Mouse (Mus musculus): ENCODE data around the gene Axl. TPM values are rescaled to one million over a fixed set of nuclear protein-coding genes. Genes with fewer than 3 reads are reported as not detected.
"Not testable (repeated sequence)": the region's sequence is repeated elsewhere in the genome, so short reads cannot be mapped to it uniquely, and the experiment has no call there.

The Axl gene
- total RNA-seq, 2 experiments from 2014 or later = 19.2 to 20.8 TPM

GRCm38 (mm10) chr7:25798540-25798939, 10.0 kb upstream of the Axl start:
- no peak for DNase-seq
- intact Hi-C loops (cut with DNase I) = no loop called here

- DNase-seq = no peak
- intact Hi-C loops (cut with DNase I) = no loop called here
Observed at GRCm38 (mm10) chr7:25794775-25795174, 6.3 kb upstream of the Axl start.

GRCm38 (mm10) chr7:25793679-25794078, 5.2 kb upstream of the Axl start:
- intact Hi-C loops (cut with DNase I) = no loop called here

GRCm38 (mm10) chr7:25792966-25793365, 4.5 kb upstream of the Axl start:
- DNase-seq; intact Hi-C loops (cut with DNase I): not testable (repeated sequence)

More at GRCm38 (mm10) chr7:25793679-25794078, 5.2 kb upstream of the Axl start:
- DNase-seq = peak; percentile 49

GRCm38 (mm10) chr7:25790615-25791014, 2.1 kb upstream of the Axl start:
- no peak for DNase-seq
- intact Hi-C loops (cut with DNase I) = no loop called here

- intact Hi-C loops (cut with DNase I) = no loop called here
- no peak for DNase-seq
Observed at GRCm38 (mm10) chr7:25789129-25789440, 580 bp upstream of the Axl start.

GRCm38 (mm10) chr7:25787456-25788219, 867 bp downstream of the Axl start:
- intact Hi-C loops (cut with DNase I) = no loop called here
- peak; percentile 23 for DNase-seq

- intact Hi-C loops (cut with DNase I) = no loop called here
- no peak for DNase-seq
Observed at GRCm38 (mm10) chr7:25786974-25787373, 1.5 kb downstream of the Axl start.

- intact Hi-C loops (cut with DNase I) = no loop called here
- no peak for DNase-seq
Observed at GRCm38 (mm10) chr7:25785752-25786151, 2.8 kb downstream of the Axl start.

- intact Hi-C loops (cut with DNase I) = no loop called here
- no peak for DNase-seq
Observed at GRCm38 (mm10) chr7:25784808-25785207, 3.7 kb downstream of the Axl start.

GRCm38 (mm10) chr7:25783746-25784145, 4.8 kb downstream of the Axl start:
- intact Hi-C loops (cut with DNase I) = no loop called here
- DNase-seq = no peak

GRCm38 (mm10) chr7:25782744-25783143, 5.8 kb downstream of the Axl start:
- intact Hi-C loops (cut with DNase I) = no loop called here
- no peak for DNase-seq

GRCm38 (mm10) chr7:25781937-25782610, 6.4 kb downstream of the Axl start:
- intact Hi-C loops (cut with DNase I) = no loop called here
- DNase-seq = no peak

- DNase-seq = peak; percentile 15
- intact Hi-C loops (cut with DNase I) = no loop called here
Observed at GRCm38 (mm10) chr7:25781321-25781936, 7.1 kb downstream of the Axl start.

GRCm38 (mm10) chr7:25780753-25781152, 7.8 kb downstream of the Axl start:
- no peak for DNase-seq
- intact Hi-C loops (cut with DNase I) = no loop called here

- no peak for DNase-seq
- intact Hi-C loops (cut with DNase I) = no loop called here
Observed at GRCm38 (mm10) chr7:25780021-25780420, 8.5 kb downstream of the Axl start.

GRCm38 (mm10) chr7:25768229-25768628, 20.3 kb downstream of the Axl start:
- intact Hi-C loops (cut with DNase I) = no loop called here

GRCm38 (mm10) chr7:25766108-25766507, 22.4 kb downstream of the Axl start:
- no peak for DNase-seq
- intact Hi-C loops (cut with DNase I) = no loop called here

More at GRCm38 (mm10) chr7:25768229-25768628, 20.3 kb downstream of the Axl start:
- DNase-seq = no peak

GRCm38 (mm10) chr7:25764221-25764620, 24.3 kb downstream of the Axl start:
- intact Hi-C loops (cut with DNase I) = no loop called here
- DNase-seq = no peak

GRCm38 (mm10) chr7:25763678-25764077, 24.8 kb downstream of the Axl start:
- DNase-seq = no peak
- intact Hi-C loops (cut with DNase I) = no loop called here

- peak; percentile 61 for DNase-seq
- intact Hi-C loops (cut with DNase I) = no loop called here
Observed at GRCm38 (mm10) chr7:25761354-25761753, 27.2 kb downstream of the Axl start.

- peak; percentile 94 for DNase-seq
- intact Hi-C loops (cut with DNase I) = loop anchor here (2.0 kb wide), 1 partner anchor 49 kb away; no protein-coding TSS in a partner anchor
Observed at GRCm38 (mm10) chr7:25756011-25756410, 32.5 kb downstream of the Axl start.

Measured in left cerebral cortex, postnatal 4 days (tissue).